Mouse (Mus musculus): ENCODE measurements around the gene Pde4dip. TPM values are rescaled to one million over a fixed set of nuclear protein-coding genes. Genes with fewer than 3 reads are reported as not detected.

Gene Pde4dip
- polyA plus RNA-seq (2016; fragmentation: Nextera tagmentation; extraction: Ambion mirVana): 18.5 and 18.7 TPM in 2 replicates

- Histone ChIP-seq H3K9me3 (no peaks in the 10 kb centered on the region), H3K27me3 (ENCODE audit: poor library complexity, severe bottlenecking) (peaks cover 46% of the 10 kb centered on the region), H3K4me3 (peak within 1 kb of the TSS; percentile 64), H3K4me1 (peaks cover 13% of the 10 kb centered on the region), H3K36me3 (replicated peaks) (no peaks in the 10 kb centered on the region), H3K27ac (peak within 1 kb of the TSS; percentile 72)
- 1% methylated on average over 43 of the region's 44 CpGs for WGBS
- peak; percentile 38 for DNase-seq (ENCODE audit: extremely low spot score, low spot score)
Observed at GRCm38 (mm10) chr3:97888168-97888901, at the start of gene Pde4dip. TSS of gene Pde4dip (minus strand) at chr3:97888707.

- H3K4me1 ChIP-seq: peaks cover 74% of the 10 kb centered on the region
- H3K27ac ChIP-seq: peak overlapping the region; percentile 78
- no peak for DNase-seq (ENCODE audit: extremely low spot score, low spot score)
- H3K27me3 ChIP-seq (ENCODE audit: poor library complexity, severe bottlenecking): peaks cover 6% of the 10 kb centered on the region
- 75% methylated on average over 6 of the region's 6 CpGs for WGBS
- H3K4me3 ChIP-seq: no peak overlapping the region
- no peaks in the 10 kb centered on the region for H3K9me3 ChIP-seq
- no peaks in the 10 kb centered on the region for H3K36me3 ChIP-seq (replicated peaks)
Observed at GRCm38 (mm10) chr3:97937945-97938266, 49.4 kb upstream of the Pde4dip start.

GRCm38 (mm10) chr3:97937068-97937944 lies 48.8 kb upstream of the Pde4dip start:
- DNase-seq (ENCODE audit: extremely low spot score, low spot score): no peak
- Histone ChIP-seq H3K27ac (peak overlapping the region; percentile 78), H3K9me3 (no peaks in the 10 kb centered on the region), H3K36me3 (replicated peaks) (no peaks in the 10 kb centered on the region), H3K4me3 (no peak overlapping the region), H3K27me3 (ENCODE audit: poor library complexity, severe bottlenecking) (peaks cover 8% of the 10 kb centered on the region), H3K4me1 (peaks cover 74% of the 10 kb centered on the region)
- WGBS: 63% methylated on average over 17 of the region's 17 CpGs

- H3K4me1 ChIP-seq: peaks cover 71% of the 10 kb centered on the region
- no peaks in the 10 kb centered on the region for H3K36me3 ChIP-seq (replicated peaks)
- H3K9me3 ChIP-seq: no peaks in the 10 kb centered on the region
- H3K4me3 ChIP-seq: no peak overlapping the region
- H3K27me3 ChIP-seq (ENCODE audit: poor library complexity, severe bottlenecking): peaks cover 25% of the 10 kb centered on the region
- DNase-seq (ENCODE audit: extremely low spot score, low spot score): no peak
- 86% methylated on average over 6 of the region's 6 CpGs for whole genome bisulfite sequencing
- H3K27ac ChIP-seq: no peak overlapping the region
Observed at GRCm38 (mm10) chr3:97934331-97935300, 46.1 kb upstream of the Pde4dip start.

GRCm38 (mm10) chr3:97933811-97934210 lies 45.3 kb upstream of the Pde4dip start:
- WGBS: 81% methylated on average over 5 of the region's 5 CpGs
- H3K36me3 ChIP-seq (replicated peaks): no peaks in the 10 kb centered on the region
- no peak overlapping the region for H3K4me3 ChIP-seq
- no peak for DNase-seq (ENCODE audit: extremely low spot score, low spot score)
- no peak overlapping the region for H3K27ac ChIP-seq
- H3K9me3 ChIP-seq: no peaks in the 10 kb centered on the region
- H3K4me1 ChIP-seq: peaks cover 68% of the 10 kb centered on the region
- peaks cover 25% of the 10 kb centered on the region for H3K27me3 ChIP-seq (ENCODE audit: poor library complexity, severe bottlenecking)

GRCm38 (mm10) chr3:97933251-97933650 lies 44.7 kb upstream of the Pde4dip start:
- Histone ChIP-seq H3K27ac (peak overlapping the region; percentile 56), H3K27me3 (ENCODE audit: poor library complexity, severe bottlenecking) (peaks cover 25% of the 10 kb centered on the region), H3K9me3 (no peaks in the 10 kb centered on the region), H3K4me3 (no peak overlapping the region), H3K4me1 (peaks cover 63% of the 10 kb centered on the region), H3K36me3 (replicated peaks) (no peaks in the 10 kb centered on the region)
- 22% methylated on average over 6 of the region's 6 CpGs for WGBS
- DNase-seq (ENCODE audit: extremely low spot score, low spot score): no peak

GRCm38 (mm10) chr3:97932771-97933170 lies 44.3 kb upstream of the Pde4dip start:
- WGBS: 49% methylated on average over 11 of the region's 11 CpGs

GRCm38 (mm10) chr3:97932131-97932530 lies 43.6 kb upstream of the Pde4dip start:
- DNase-seq (ENCODE audit: extremely low spot score, low spot score): no peak
- H3K27me3 ChIP-seq (ENCODE audit: poor library complexity, severe bottlenecking): peaks cover 25% of the 10 kb centered on the region
- peak overlapping the region; percentile 56 for H3K27ac ChIP-seq

More at GRCm38 (mm10) chr3:97932771-97933170, 44.3 kb upstream of the Pde4dip start:
- Histone ChIP-seq H3K27ac (peak overlapping the region; percentile 56), H3K4me3 (no peak overlapping the region), H3K9me3 (no peaks in the 10 kb centered on the region), H3K4me1 (peaks cover 58% of the 10 kb centered on the region), H3K27me3 (ENCODE audit: poor library complexity, severe bottlenecking) (peaks cover 25% of the 10 kb centered on the region), H3K36me3 (replicated peaks) (no peaks in the 10 kb centered on the region)
- DNase-seq (ENCODE audit: extremely low spot score, low spot score): no peak

GRCm38 (mm10) chr3:97931310-97931885 lies 42.9 kb upstream of the Pde4dip start:
- peaks cover 25% of the 10 kb centered on the region for H3K27me3 ChIP-seq (ENCODE audit: poor library complexity, severe bottlenecking)
- peak overlapping the region; percentile 56; the same call in 1 of the 2 replicates for H3K27ac ChIP-seq
- H3K36me3 ChIP-seq (replicated peaks): no peaks in the 10 kb centered on the region
- DNase-seq (ENCODE audit: extremely low spot score, low spot score): no peak
- H3K9me3 ChIP-seq: no peaks in the 10 kb centered on the region
- WGBS: 89% methylated on average over 7 of the region's 7 CpGs
- H3K4me3 ChIP-seq: no peak overlapping the region
- peaks cover 45% of the 10 kb centered on the region for H3K4me1 ChIP-seq

More at GRCm38 (mm10) chr3:97932131-97932530, 43.6 kb upstream of the Pde4dip start:
- no peaks in the 10 kb centered on the region for H3K9me3 ChIP-seq
- peaks cover 52% of the 10 kb centered on the region for H3K4me1 ChIP-seq
- no peaks in the 10 kb centered on the region for H3K36me3 ChIP-seq (replicated peaks)
- H3K4me3 ChIP-seq: no peak overlapping the region
- 32% methylated on average over 10 of the region's 10 CpGs for WGBS

GRCm38 (mm10) chr3:97930787-97931158 lies 42.3 kb upstream of the Pde4dip start:
- Histone ChIP-seq H3K27ac (peak overlapping the region; percentile 44; the same call in 1 of the 2 replicates), H3K4me3 (no peak overlapping the region), H3K36me3 (replicated peaks) (no peaks in the 10 kb centered on the region), H3K4me1 (peaks cover 45% of the 10 kb centered on the region), H3K27me3 (ENCODE audit: poor library complexity, severe bottlenecking) (peaks cover 25% of the 10 kb centered on the region), H3K9me3 (no peaks in the 10 kb centered on the region)
- 82% methylated on average over 8 of the region's 8 CpGs for WGBS
- DNase-seq (ENCODE audit: extremely low spot score, low spot score): no peak

GRCm38 (mm10) chr3:97930141-97930786 lies 41.8 kb upstream of the Pde4dip start:
- no peak for DNase-seq (ENCODE audit: extremely low spot score, low spot score)
- Histone ChIP-seq H3K36me3 (replicated peaks) (no peaks in the 10 kb centered on the region), H3K4me3 (no peak overlapping the region), H3K9me3 (no peaks in the 10 kb centered on the region), H3K27ac (peak overlapping the region; percentile 44; the same call in 1 of the 2 replicates), H3K4me1 (peaks cover 45% of the 10 kb centered on the region), H3K27me3 (ENCODE audit: poor library complexity, severe bottlenecking) (peaks cover 25% of the 10 kb centered on the region)
- 64% methylated on average over 12 of the region's 12 CpGs for WGBS
